ENCODE assay signal across 7 mouse cellular contexts in genomic region chrX:135839397-135840391, GRCm38 (mm10). TPM values are rescaled to one million over a fixed set of nuclear protein-coding genes. Genes with fewer than 3 reads are reported as not detected.
DNase-seq lines count a peak whose midpoint lies in the region; ATAC-seq lines count a peak whose summit lies in the region.
"Not testable (repeated sequence)": the region's sequence is repeated elsewhere in the genome, so short reads cannot be mapped to it uniquely, and the experiment has no call there.

No protein-coding gene starts in this region.

- WGBS in intestine, embryonic 15.5 days = 24% methylated on average over 17 of the region's 17 CpGs

- H3K4me2 ChIP-seq in intestine, embryonic 15.5 days (replicated peaks) = peak overlapping the region; percentile 76

- not testable (repeated sequence) for H3K9me3 ChIP-seq in intestine, embryonic 15.5 days

- intact Hi-C loops in left cerebral cortex, postnatal 36 days (cut with DNase I) = loop anchor here (5.0 kb wide), 1 partner anchor 37 kb away; no protein-coding TSS in a partner anchor

- not testable (repeated sequence) for H3K27me3 ChIP-seq in intestine, embryonic 15.5 days (replicated peaks)

- H3K27ac ChIP-seq in intestine, embryonic 15.5 days = not testable (repeated sequence)

- peak; percentile 51 for ATAC-seq in intestine, embryonic 15.5 days
- peak; percentile 79 for ATAC-seq in megakaryocyte, adult 5-6 weeks (ENCODE audit: poor library complexity, severe bottlenecking)

- H3K9ac ChIP-seq in intestine, embryonic 15.5 days = peak overlapping the region; percentile 34

- H3K36me3 ChIP-seq in intestine, embryonic 15.5 days = not testable (repeated sequence)

- H3K4me1 ChIP-seq in intestine, embryonic 15.5 days (replicated peaks) = not testable (repeated sequence)

- peak overlapping the region; percentile 44 for H3K4me3 ChIP-seq in intestine, embryonic 15.5 days (replicated peaks)

- peak; percentile 11 for DNase-seq in adrenal gland, adult 8-10 months
- DNase-seq in embryo, embryonic 9.5 days (ENCODE audit: extremely low spot score) = peak; percentile 20
- DNase-seq in heart, adult 18-20 months = peak; percentile 23 to 29
- DNase-seq in left cerebral cortex, postnatal 36 days (ENCODE audit: low spot score in 2 of 2) = peak; percentile 13 to 32
- peak; percentile 54 for DNase-seq in right cerebral cortex, adult 18-20 months

RNA-seq across cellular contexts. Expression of gene Gprasp2, which starts 0.9 kb away (rescaled TPM):
- total RNA-seq in adrenal gland, adult 8-10 months (2022) = 10 to 100 TPM; 40.4 to 62.4 (median 48.6) TPM
- 1 to 10 TPM; 2.2 to 4.5 TPM for total RNA-seq in heart, adult 18-20 months (2021)
- polyA plus RNA-seq in intestine, embryonic 15.5 days (2015; fragmentation: Nextera tagmentation; extraction: Ambion mirVana) = 17.9 and 18.9 TPM in 2 replicates
- 100 to 1,000 TPM; 161 to 199 TPM for total RNA-seq in left cerebral cortex, postnatal 36 days (2021)
- total RNA-seq in megakaryocyte, adult 5-6 weeks (2015) = not detected in 2 replicates
- total RNA-seq in megakaryocyte, adult 5-6 weeks (2017) = 0.07 TPM in 1 of 2 replicates, not detected in the other

RNA-seq across cellular contexts. Expression of gene Bhlhb9, which starts 42.3 kb away (rescaled TPM):
- 10 to 100 TPM; 19.4 to 23.1 (median 20.8) TPM for total RNA-seq in adrenal gland, adult 8-10 months (2022)
- total RNA-seq in heart, adult 18-20 months (2021) = 10 to 100 TPM in 1 of 2 experiments, 1 to 10 TPM in 1; 8.5 to 15.3 TPM
- polyA plus RNA-seq in intestine, embryonic 15.5 days (2015; fragmentation: Nextera tagmentation; extraction: Ambion mirVana) = 32.6 and 35.7 TPM in 2 replicates
- total RNA-seq in left cerebral cortex, postnatal 36 days (2021) = 10 to 100 TPM; 56.2 to 75.5 TPM
- 4.1 and 5.0 TPM in 2 replicates for total RNA-seq in megakaryocyte, adult 5-6 weeks (2015)
- total RNA-seq in megakaryocyte, adult 5-6 weeks (2017) = 3.9 and 4.5 TPM in 2 replicates

Comparison
In these comparisons a context has a peak if more than half of its experiments do, and no peak if none do; other contexts are left out.
1. RNA of gene Gprasp2, which starts 0.9 kb away (total RNA-seq): 161 to 199 TPM in left cerebral cortex, postnatal 36 days and 40.4 to 62.4 TPM in adrenal gland, adult 8-10 months; 2.2 to 4.5 TPM in heart, adult 18-20 months and 0.07 TPM in megakaryocyte, adult 5-6 weeks; every median in the first group is over 4 times any median in the second.
2. Peak in every context shown above with its lines, with median percentiles within 50 percentile points of each other: DNase-seq.